Mouse (Mus musculus) CH12F3 (cell line): ENCODE results near the gene Mtf1.

Experiments
- in situ Hi-C: fragments of 300-500 bp; cut with MboI; formaldehyde crosslinking; loops from 2 replicates; pipeline ENCODE4 v1.14.3; 2020; ENCODE audit warnings: low sequenced_read_pairs

The Mtf1 gene

GRCm38 (mm10) chr4:124796913-124797312 lies 5.0 kb upstream of the Mtf1 start:
- in situ Hi-C loops = no loop called here

- in situ Hi-C loops = no loop called here
Observed at GRCm38 (mm10) chr4:124802309-124803260, 681 bp downstream of the Mtf1 start.

GRCm38 (mm10) chr4:124803406-124803805 lies 1.5 kb downstream of the Mtf1 start:
- in situ Hi-C loops = no loop called here

- in situ Hi-C loops = no loop called here
Observed at GRCm38 (mm10) chr4:124808511-124808910, 6.6 kb downstream of the Mtf1 start.

GRCm38 (mm10) chr4:124809136-124809883 lies 7.4 kb downstream of the Mtf1 start:
- in situ Hi-C loops = no loop called here

- in situ Hi-C loops = no loop called here
Observed at GRCm38 (mm10) chr4:124810056-124810455, 8.2 kb downstream of the Mtf1 start.

- in situ Hi-C loops = no loop called here
Observed at GRCm38 (mm10) chr4:124811347-124811975, 9.6 kb downstream of the Mtf1 start.

GRCm38 (mm10) chr4:124815901-124816300 lies 14.0 kb downstream of the Mtf1 start:
- in situ Hi-C loops = no loop called here

- in situ Hi-C loops = no loop called here
Observed at GRCm38 (mm10) chr4:124817803-124818202, 15.9 kb downstream of the Mtf1 start.

- in situ Hi-C loops = no loop called here
Observed at GRCm38 (mm10) chr4:124818832-124819231, 16.9 kb downstream of the Mtf1 start.

GRCm38 (mm10) chr4:124824967-124825366 lies 23.1 kb downstream of the Mtf1 start:
- in situ Hi-C loops = no loop called here

- in situ Hi-C loops = no loop called here
Observed at GRCm38 (mm10) chr4:124825371-124825965, 23.6 kb downstream of the Mtf1 start.

GRCm38 (mm10) chr4:124829671-124830070 lies 27.8 kb downstream of the Mtf1 start:
- in situ Hi-C loops = no loop called here

- in situ Hi-C loops = no loop called here
Observed at GRCm38 (mm10) chr4:124832796-124833195, 30.9 kb downstream of the Mtf1 start.

GRCm38 (mm10) chr4:124838035-124838700 lies 36.3 kb downstream of the Mtf1 start:
- in situ Hi-C loops = no loop called here

GRCm38 (mm10) chr4:124840998-124841397 lies 39.1 kb downstream of the Mtf1 start:
- in situ Hi-C loops = no loop called here

- in situ Hi-C loops = no loop called here
Observed at GRCm38 (mm10) chr4:124843493-124843892, 41.6 kb downstream of the Mtf1 start.

GRCm38 (mm10) chr4:124847573-124847972 lies 45.7 kb downstream of the Mtf1 start:
- in situ Hi-C loops = no loop called here

GRCm38 (mm10) chr4:124849631-124850260 lies 47.8 kb downstream of the Mtf1 start:
- in situ Hi-C loops = no loop called here
